Mouse (Mus musculus): ENCODE results near the gene Gna12.

Gene Gna12

DNA sequence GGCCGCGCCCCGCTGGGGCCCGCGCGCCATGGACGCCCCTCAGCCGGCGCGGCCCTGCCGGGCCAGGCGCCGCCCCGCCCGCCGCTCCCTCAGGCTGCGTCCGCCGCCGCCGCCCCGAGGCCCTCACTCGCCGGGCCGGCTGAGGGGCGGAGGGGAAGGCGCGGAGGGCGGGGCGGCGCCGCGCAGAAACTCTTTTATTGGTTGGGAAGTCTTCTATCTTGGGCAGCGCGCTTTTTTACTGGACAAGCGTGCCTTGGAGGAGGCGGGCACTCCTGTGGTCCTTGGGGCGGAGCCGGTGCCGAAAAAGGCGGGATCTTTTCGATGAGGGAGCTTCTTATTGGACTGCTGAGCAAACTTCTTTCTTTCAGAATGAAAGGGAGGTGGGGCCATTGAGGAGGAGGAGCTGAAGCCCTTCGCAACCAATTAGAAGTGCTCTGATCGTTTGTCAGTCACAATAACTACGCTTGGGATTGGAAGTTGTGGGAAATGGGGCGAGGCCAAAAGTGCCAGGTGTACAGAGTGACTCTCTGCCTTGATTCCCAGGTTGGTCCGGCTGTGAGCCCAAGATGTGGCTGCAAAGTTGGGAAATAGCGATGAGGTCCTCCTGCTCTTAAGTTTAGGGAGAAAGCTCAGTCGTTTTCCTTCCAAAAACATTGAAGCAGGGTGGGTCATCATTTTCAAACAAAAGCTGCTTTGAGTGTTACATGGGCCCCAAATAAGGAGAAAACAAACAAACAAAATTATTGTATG lies at the start of gene Gna12:
TSS of gene Gna12 (minus strand) at position 118 of the 750 bp plus-strand sequence.
- DNase-seq (ENCODE audit: low read depth, low spot score), result peak; percentile 97

DNA sequence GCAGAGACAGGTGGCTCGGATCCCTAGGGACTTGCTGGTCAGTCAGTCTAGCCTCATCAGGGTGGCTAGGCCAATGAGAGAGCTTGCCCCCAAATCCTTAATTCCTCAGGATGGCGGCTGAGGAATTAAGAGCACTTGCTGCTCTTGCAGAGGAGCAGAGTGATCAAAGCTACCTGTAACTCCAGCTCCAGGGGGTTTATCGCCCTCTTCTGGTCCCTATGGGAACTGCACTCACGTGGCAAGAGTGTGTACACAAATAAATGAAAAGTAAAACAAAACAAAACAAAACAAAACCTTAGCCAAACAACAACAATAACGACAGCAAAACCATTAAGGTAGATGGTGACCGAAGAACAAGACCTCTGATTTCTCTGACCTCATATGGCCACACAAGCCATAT lies 48.4 kb upstream of the Gna12 start:
- no peak for DNase-seq (ENCODE audit: low read depth, low spot score)

DNA sequence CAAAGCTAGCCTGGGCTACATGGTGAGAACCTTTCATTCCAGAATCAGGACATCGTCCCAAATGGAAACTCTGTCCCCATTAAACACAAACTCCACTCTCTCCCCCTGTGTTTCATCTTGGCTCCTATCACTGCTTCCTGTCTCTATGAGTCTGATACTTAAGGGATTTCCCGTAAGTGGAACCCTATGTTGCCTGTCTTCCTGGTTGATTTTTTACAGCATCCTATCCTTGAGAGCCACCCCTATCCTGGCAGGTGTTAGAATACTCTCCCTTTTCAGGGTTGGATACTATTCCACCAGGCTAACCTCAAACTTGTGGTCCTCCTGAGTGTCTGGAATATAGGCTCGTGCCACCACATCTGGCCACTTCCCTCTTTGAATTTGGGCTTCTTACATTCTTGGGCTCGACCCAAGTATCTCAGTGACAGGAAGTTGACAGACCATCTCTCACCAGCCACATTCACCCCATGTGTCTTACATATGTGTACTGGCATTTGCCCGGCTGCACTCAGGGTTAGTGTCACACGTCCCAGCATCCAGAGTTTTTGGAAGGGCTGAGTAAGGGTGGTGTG lies 43.6 kb upstream of the Gna12 start:
- DNase-seq (ENCODE audit: low read depth, low spot score), result no peak

DNA sequence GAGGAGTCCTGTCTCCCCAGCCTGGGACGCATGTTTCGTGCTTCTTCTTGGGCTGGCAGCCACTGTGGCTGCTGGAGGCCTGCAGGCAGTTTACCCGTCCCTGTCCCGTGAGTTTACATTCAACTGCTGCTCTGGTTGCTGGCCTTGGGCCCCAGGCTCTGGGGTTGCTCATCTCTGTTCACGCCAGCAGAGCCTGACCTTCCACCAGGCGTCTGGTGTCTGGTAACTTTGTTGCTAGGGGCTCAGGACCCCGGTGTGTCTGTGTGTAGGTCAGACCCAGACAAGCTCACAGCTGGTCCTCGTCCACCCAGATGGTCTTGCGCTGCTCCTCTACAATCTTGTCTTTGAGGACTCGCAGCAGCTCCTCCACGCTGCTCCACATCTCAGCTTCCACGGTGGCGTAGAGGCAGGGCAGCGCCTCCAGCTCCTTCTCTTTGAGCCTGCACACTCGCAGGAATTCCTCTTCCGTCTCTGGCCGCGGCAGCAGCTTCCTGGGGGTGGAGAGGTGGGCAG lies 42.9 kb upstream of the Gna12 start:
- DNase-seq (ENCODE audit: low read depth, low spot score), result no peak

DNA sequence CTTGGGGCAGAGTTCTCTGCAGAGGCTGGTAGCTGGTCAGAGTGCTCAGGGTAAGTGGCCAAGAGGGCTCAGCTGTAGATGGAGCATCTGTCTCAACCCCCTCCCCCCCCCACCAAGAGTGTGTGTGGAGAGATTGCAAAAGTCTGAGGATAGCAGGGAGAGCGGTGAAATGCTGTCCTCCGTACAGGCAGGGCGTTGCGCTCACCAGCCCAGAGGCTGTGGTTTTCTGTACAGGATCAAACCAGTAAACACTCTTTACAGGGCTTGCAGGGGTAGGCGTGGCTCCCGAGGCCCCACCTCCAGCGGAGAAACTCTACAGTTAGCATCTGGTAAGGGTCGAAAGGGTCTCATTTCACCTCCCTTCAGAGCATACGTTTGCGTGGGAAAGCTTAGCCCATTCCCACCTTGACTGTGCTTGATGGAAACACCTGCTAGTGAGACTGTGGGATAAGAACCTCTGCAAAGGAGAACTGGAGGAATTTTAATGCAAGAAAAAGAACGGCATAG lies 42.4 kb upstream of the Gna12 start:
- DNase-seq (ENCODE audit: low read depth, low spot score), result no peak

DNA sequence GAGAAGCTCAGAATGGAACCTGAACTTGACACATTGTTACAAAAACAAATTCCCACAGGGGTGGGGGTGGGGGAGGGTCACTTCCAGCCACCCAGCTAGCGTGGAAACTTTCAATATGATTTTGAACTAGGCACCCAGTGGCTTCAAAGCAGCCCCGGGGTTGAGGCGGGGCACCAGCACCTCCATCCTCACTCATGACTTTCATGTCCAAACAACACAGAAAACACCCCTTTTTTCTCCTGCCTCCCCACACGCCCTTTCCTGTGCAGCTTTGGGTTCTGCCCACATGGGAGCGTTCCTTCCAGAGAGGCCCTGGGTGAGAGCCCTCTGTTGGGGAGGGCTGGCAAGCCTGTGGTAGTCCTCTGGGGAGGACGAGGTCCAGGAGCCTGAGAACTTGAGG lies 41.0 kb upstream of the Gna12 start:
- no peak for DNase-seq (ENCODE audit: low read depth, low spot score)

DNA sequence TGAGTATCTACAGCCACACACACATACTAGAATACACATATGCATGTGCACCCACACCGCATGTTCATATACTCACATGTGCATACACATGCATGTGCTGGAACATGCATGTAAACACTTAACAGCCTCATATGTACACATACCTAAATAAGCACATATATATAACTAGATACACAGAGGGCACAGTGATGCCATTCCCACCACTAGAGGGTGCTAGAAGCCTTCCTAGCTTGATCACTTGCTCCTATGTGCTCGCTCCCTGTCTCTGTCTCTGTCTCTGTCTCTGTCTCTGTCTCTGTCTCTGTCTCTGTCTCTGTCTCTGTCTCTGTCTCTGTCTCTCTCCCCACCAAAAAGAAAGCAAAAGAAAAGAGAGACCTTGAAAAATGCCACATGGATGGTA lies 38.8 kb upstream of the Gna12 start:
- DNase-seq (ENCODE audit: low read depth, low spot score), result no peak

DNA sequence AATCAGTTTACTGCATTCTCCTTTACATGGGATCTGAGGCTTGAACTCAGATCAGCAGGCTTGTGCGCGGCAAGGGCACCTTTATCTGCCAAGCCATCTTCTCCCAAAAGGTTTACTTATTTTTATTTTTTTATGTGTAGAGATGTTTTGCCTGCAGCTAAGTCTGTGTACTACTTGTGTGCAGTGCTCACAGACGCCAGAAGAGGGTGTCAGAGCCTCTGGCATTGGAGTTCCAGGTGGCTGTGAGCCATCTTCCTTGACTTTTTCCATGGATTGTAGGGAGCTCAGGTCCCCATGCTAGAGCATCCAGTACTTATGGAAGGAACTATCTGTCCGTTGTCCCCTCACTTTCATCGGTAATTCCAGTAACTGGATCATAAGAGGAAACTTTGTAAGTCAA lies 29.5 kb upstream of the Gna12 start:
- no peak for DNase-seq (ENCODE audit: low read depth, low spot score)

DNA sequence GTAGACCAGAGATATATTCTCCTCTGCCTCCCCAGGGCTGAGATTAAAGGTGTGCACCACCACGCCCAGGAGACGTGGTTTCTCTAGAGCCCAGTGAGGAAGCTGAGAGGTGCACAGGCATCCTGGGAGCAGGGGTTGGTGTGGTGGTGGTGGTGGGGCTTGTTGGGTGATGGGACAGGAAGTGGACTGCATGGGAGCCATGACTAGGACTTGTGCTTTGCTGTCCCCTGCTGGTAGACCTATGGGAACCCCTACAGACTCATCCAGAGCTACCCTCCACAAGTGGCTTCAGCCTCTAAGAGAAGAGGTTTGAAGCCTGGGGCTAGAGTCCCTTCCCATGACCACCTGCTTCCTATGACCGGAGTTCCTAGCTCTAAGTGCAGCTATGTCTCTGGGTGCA lies 28.1 kb upstream of the Gna12 start:
- DNase-seq (ENCODE audit: low read depth, low spot score), result no peak

DNA sequence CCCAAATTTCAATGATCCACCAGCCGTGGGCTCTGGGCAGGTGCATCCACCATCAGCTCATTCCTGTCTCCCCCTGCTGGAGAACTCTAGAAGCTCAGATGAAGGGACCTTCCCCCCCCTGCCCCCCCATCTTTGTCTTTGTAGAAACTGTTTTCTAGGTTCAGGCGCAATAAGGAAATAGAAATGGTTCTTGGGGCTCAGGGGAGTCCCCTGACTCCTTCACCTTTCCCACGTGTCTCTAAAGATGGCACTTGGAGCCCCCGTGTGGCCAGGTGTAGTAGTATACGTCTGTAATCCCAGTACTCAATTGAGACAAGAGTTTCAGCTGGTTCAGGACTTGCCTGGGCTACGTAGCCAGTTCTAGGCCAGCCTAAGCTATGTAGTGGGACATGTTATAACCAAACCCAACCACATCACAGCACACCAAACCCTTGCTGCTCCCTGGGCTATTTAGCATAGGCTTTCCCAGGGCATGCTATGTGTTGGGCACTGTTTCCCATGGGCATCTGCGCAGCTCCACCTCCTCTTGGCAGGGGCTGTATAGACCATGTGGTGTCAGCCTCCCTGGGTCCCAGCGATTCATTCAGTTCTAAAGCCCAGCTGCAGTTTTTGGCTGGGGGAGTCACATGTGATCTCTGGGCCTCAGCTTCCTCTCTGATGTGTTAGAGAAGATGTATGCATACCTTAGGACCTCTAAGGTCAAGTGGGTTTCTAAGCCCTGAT lies 27.4 kb upstream of the Gna12 start:
- no peak for DNase-seq (ENCODE audit: low read depth, low spot score)

DNA sequence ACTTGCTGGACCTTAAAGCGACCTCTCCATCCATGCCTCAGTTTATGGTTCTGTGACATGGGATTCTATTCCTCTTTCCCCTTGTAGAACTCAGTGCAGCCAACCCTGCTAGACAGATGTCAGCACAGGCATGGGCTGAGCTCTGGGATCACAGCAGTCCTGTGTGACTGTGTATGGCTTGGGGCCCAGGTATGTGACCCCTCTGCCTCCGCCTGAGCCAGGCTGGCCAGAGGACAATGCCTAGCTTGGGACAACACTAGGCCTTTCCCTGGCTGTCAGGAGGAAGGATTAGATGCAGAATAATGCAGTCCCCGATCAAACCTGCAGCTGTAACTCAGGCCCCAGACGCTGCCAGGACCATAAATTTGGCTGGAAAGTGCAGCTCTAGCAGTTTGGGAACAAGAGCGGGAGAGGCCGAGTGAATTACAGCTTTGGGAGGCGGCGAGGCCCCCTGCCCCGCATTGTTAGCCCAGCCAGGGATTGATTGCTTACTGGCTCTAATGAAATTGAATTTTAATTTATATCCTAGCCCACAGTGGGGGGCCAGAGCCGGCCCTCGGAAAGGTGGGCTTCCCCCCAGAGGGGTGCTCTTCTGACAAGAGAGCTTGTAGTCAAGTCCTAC lies 25.8 kb upstream of the Gna12 start:
- no peak for DNase-seq (ENCODE audit: low read depth, low spot score)

DNA sequence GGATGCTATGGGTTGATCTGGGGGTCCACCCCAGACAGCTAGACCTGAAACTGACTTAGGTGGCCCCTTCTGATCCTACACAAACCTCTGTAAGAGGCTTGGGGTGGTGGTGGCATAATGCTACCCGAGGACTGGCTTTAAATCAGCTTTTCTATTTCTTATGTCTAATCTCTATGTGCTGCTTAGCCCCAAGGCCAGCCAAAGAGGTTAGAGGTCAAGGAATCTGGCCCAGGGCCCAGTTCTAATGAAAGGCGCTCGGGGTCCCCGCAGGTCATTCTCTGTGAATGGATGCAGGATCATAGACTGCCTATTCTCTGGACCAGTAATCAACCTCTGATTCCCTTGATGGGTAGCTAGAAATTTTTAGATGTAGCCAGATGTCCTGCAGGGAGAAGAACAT lies 24.5 kb upstream of the Gna12 start:
- no peak for DNase-seq (ENCODE audit: low read depth, low spot score)

DNA sequence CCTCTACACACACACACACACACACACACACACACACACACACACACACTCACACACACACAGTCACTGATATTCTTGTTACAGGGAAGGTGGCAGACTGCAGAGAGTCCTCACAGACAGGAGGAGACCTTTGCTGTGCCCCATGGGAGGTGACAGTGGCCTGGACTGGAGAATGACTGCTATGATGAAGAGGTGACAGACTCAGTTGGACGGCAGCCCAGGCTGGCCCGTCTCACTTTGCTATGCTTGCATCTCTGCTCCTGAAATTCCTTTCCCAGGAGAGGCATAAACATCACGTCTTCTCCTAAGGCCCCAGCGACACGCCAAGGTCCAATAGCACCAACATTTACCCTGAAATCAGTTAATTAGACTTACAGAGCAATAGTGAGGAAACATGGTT lies 23.5 kb upstream of the Gna12 start:
- no peak for DNase-seq (ENCODE audit: low read depth, low spot score)

DNA sequence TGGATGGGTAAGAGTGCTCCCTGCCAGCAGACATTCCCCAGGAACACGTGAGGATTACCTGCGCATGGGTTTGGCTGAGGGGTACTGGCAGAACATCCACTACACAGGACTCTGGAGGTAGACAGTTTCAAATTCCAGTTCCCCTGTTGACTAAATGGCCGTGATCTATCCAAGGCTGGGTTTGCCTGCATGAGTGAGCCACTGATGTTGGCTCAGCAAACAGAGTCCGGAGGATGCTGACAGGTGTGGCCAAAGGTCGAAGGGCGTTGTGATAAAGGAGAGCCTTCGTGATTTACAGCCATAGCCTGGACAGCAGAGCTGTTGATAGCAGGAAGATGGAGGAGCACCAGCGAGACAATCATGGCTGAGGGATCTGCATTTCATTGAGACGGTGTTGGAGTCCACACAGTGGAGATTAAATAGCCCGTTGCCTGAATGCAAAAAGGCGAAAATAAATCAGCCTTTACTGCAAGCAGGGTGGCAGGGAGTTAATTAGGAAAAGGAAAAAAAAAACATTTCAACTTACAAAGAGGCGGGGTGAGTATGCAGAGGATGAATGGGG lies 22.3 kb upstream of the Gna12 start:
- no peak for DNase-seq (ENCODE audit: low read depth, low spot score)

DNA sequence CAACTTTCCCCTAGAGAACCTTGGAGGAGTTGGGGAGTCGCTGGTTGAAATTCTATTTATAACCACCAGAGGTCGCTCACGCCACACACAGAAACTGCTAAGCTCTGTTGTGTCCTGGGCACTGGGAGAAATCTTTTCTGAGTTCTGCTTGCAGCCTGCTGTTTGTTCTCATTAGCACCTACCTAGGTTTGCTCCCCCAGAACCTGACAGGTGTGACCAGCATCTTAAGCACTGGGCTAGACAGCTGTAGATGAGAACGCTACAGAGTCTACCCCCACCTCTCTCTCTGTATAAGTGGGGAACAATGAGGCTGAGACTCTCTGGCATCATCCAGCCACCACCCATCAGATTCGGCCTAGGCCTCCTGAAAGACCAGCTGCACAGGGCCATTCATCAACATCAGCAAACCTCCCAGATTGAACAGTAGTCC lies 17.1 kb upstream of the Gna12 start:
- peak; percentile 34 for DNase-seq (ENCODE audit: low read depth, low spot score)

DNA sequence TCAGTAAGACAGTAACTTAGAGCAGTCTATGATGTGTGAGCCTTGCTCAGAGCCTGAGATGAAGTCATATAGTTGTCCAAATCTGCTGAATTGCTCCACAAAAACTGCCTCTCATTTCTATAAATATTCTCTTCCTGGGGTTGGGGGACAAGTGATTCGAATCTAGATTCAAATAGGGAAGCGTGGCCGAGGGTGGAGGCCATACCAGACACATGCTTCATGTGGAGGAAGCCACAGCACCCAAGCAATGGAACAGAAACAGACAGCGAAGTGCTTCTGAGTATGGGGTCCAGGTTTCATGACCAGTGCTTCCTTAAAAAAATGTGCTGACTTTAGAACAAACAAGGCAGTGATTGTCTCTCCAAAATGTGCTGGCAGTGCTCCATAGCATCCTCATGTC lies 11.7 kb upstream of the Gna12 start:
- no peak for DNase-seq (ENCODE audit: low read depth, low spot score)

DNA sequence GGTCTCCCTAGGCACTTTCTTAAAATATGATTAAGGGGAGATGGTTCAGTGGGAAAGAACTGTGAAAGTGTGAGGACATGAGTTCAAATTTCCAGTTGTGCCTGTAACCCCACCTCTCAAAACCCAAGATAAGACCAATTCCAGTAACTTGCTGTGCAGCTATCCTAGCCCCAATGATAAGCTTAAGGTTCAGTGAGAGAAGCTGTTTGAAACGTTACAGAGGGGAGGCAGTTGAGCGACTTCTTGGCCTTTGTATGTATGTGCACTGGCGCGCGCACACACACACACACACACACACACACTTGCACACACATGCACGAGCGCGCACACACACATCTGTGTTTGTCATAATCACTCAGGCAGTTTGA lies 817 bp upstream of the Gna12 start:
- no peak for DNase-seq (ENCODE audit: low read depth, low spot score)

DNA sequence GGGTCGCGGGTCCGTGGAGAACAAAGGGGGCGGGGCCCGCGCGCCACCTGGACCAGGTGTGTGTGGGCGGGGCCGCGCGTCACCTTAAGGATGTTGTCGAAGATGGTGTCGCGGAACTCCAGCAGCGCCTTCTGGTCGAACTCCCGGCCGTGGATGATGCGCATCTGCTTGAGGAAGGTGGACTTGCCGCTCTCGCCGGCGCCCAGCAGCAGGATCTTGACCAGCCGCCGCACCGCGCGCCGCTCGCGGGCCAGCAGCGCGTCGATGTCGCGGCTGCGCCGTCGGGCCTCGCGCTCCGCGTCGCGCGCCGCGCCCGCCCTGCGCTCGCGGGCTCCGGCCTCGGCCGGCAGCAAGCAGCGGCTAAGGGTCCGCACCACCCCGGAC lies 328 bp downstream of the Gna12 start:
- DNase-seq (ENCODE audit: low read depth, low spot score), result peak; percentile 34

DNA sequence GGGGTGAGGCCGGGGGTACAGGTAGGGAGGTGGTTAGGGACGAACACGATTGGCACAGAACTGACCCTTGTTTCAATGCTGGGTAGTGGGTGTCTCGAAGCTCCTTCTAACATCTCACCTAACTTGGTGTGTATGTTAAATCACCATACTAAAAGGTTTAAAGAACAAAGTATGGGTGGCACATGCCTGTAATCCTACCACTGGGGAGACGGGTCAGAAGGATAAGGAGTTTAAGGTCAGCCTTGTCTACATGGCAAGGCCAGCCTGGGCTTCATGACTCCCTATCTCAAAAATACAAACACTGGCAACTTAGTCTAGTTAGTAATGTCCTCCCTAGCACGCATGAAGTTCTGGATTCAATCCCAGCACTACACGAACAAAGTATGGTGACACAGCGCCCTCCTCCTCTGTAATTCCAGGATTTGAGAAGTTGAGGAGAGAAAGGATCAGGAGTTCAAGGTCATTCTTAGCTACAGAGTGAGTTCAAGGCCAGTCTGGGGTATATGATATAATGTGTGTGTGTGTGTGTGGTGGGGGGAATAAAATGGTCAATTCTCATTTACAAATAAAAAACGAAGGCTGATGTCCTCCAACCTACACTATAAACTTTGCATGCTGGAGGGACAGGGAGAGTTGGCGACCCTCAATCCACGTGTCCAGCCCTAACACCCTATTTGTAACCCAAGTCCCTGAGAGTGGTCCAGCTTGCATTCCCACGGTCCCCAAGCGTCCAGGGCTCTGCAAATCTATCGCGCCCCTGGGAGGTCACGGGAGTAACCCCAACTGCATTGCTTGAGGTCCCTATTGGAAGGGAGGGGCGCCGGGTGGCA lies 935 bp downstream of the Gna12 start:
- DNase-seq (ENCODE audit: low read depth, low spot score), result no peak

DNA sequence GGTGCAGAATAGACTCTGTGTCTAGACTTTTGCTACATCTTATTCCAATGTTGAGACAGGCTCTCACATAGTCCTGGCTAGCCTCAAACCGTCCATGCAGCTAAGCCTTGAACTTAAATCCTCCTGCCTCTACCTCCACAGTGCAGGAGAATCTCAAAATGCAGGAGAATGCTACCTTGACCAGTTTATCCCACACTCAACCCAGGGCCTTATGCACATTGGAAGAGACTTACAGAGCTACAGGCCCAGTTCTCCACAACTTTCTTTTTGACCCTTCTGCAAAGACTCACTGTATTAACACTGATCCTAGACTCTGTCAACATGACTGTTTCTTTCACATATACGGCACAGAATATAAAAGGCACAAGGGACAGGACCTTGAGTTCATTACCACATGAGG lies 1.9 kb downstream of the Gna12 start:
- no peak for DNase-seq (ENCODE audit: low read depth, low spot score)

DNA sequence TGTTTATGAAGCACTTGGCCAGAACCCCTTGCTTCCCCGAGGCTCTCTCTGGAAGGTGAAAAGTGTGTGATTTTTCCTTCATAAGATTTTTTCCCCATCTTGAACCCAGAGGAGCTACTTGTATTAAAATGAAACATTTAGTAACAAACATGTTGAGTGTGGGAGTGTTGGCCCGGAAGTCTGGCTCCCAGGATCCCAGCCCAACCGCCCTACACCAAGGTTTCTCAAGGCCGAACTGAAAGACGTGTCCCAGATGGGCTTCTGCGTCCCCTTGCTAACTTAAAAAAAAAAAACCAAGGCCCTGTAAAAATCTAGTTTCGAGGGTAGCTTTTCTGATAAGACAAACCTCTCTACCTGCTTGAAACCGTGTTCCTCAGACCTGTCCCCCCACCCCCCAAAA lies 2.3 kb downstream of the Gna12 start:
- DNase-seq (ENCODE audit: low read depth, low spot score), result no peak

All from WW6 (cell line).